Mouse (Mus musculus) olfactory bulb, adult 2 months (tissue): Measurements from ENCODE around the gene Rab20.
"Not testable (repeated sequence)": the region's sequence is repeated elsewhere in the genome, so short reads cannot be mapped to it uniquely, and the experiment has no call there.

Experiments
- CTCF ChIP-seq: fragments of 200-500 bp; IDR thresholded peaks from 2 replicates; pipeline ENCODE4 v1.5.1; 2012; ENCODE audit warnings: low read depth, mild to moderate bottlenecking, low read length, moderate library complexity; ENCODE audit not compliant: insufficient read depth
- POLR2A ChIP-seq: fragments of 200-500 bp; IDR thresholded peaks from 2 replicates; pipeline ENCODE4 v1.6.1; 2012; ENCODE audit warnings: mild to moderate bottlenecking, low read depth, low read length, moderate library complexity; ENCODE audit not compliant: insufficient read depth

DNA sequence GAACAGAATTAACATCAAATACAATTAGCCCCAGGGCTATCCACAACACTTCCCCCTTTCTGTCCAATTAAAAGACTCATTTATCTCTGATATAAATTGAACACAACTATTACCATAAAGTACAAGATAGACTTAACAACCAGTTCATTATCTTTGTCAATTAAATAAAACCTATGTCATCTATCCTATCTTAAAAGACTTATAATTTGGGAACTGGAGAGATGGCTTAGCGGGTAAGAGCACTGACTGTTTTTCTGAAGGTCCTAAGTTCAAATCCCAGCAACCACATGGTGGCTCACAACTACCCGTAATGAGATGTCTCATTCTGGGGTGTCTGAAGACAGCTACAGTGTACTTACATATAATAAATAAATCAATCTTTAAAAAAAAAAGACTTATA is 13.8 kb upstream of the Rab20 start:
- TF ChIP-seq CTCF, POLR2A: not testable (repeated sequence)
